Comparison of ENCODE assay signal across 22 mouse cellular contexts in the genomic region with DNA sequence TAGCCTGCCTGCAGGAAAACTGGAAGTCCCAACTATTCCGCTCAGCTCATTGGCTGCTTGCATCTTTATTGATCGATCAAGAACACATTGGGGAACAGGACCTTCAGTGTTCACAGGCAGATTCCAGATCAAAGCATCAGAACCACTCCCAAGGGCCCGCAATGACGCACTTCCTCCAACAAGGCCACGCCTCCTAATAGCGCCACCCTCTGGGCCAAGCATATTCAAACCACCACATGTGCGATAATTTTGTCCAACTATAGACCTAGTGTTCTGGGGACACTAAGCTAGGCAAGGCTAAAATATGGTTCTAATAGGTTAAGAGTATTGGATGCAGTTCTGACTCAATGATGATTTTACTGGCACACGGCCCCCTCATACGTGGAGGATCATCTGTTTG. TPM values are rescaled to one million over a fixed set of nuclear protein-coding genes. Genes with fewer than 3 reads are reported as not detected.
DNase-seq lines count a peak whose midpoint lies in the region; ATAC-seq and TF ChIP-seq lines count a peak whose summit lies in the region.
"Had no signal": no experiment of that assay in that cellular context is flagged by ENCODE, and none has a peak within 500 bp of the region (broad histone marks: within the 10 kb centered on the region; RNA-seq: fewer than 3 reads in every experiment).

No protein-coding gene starts in this region.

- intact Hi-C loops in heart, adult 2 months (cut with DNase I): no loop called here

- TF ChIP-seq POLR2A in heart, adult 2 months (IDR thresholded peaks at IDR 0.05; ENCODE audit: insufficient read depth, low read depth, low read length): no peak

- H3K79me2 ChIP-seq in heart, adult 2 months (replicated peaks; ENCODE audit: control insufficient read depth, insufficient read depth, low read length): no peaks in the 10 kb centered on the region

- WGBS in heart, adult 2 months: 87% methylated on average over 9 of the region's 9 CpGs
- WGBS in midbrain, postnatal 0 days: 95% methylated on average over 9 of the region's 9 CpGs

- peak; percentile 72 for DNase-seq in heart, adult 11 months
- DNase-seq in heart, adult 2 months: no peak
- peak; percentile 50 for DNase-seq in ES-CJ7 (ENCODE audit: low read depth, low spot score)
- peak; percentile 66 for DNase-seq in ZHBTc4 (ENCODE audit: low read depth, low spot score)
- DNase-seq in midbrain, postnatal 0 days (ENCODE audit: low spot score): no peak
- no peak for DNase-seq in testis, postnatal 14 days (ENCODE audit: low spot score)
- DNase-seq: adrenal gland, adult 8-10 months; adrenal gland, postnatal 14 days; adrenal gland, postnatal 36 days; B cell, adult 2 months; cerebellum, adult 11-12 months; cerebellum, adult 2 months; cerebellum, adult 9-10 months; cerebellum, postnatal 10 days; cerebellum, postnatal 25 days; forebrain, postnatal 0 days had no signal

- peaks cover 3% of the 10 kb centered on the region for H3K36me3 ChIP-seq in heart, adult 2 months (ENCODE audit: control insufficient read depth, insufficient read depth, low read length)
- no peaks in the 10 kb centered on the region for H3K36me3 ChIP-seq in midbrain, postnatal 0 days (ENCODE audit: insufficient read depth, low read length)
- H3K36me3 ChIP-seq: embryonic facial prominence, embryonic 10.5 days; embryonic facial prominence, embryonic 12.5 days; forebrain, embryonic 15.5 days had no signal

- no peak overlapping the region for H3K4me2 ChIP-seq in midbrain, postnatal 0 days (ENCODE audit: low read depth, low read length, poor library complexity, severe bottlenecking)
- H3K4me2 ChIP-seq: embryonic facial prominence, embryonic 12.5 days; forebrain, embryonic 13.5 days; forebrain, embryonic 15.5 days had no signal

- no peaks in the 10 kb centered on the region for H3K9me3 ChIP-seq in midbrain, postnatal 0 days (ENCODE audit: low read length)
- H3K9me3 ChIP-seq: embryonic facial prominence, embryonic 10.5 days; embryonic facial prominence, embryonic 12.5 days; forebrain, embryonic 13.5 days; forebrain, embryonic 15.5 days had no signal

- no peak for TF ChIP-seq CTCF in heart, adult 2 months (IDR thresholded peaks at IDR 0.05)
- no peak for TF ChIP-seq CTCF in midbrain, postnatal 0 days (IDR thresholded peaks at IDR 0.05)

- H3K9ac ChIP-seq in heart, adult 2 months (ENCODE audit: low read depth, low read length): no peak overlapping the region
- no peak overlapping the region for H3K9ac ChIP-seq in midbrain, postnatal 0 days (replicated peaks; ENCODE audit: low read length, poor library complexity, severe bottlenecking)
- H3K9ac ChIP-seq: embryonic facial prominence, embryonic 12.5 days; forebrain, embryonic 13.5 days; forebrain, embryonic 15.5 days; forebrain, postnatal 0 days had no signal

- no peaks in the 10 kb centered on the region for H3K27me3 ChIP-seq in heart, adult 2 months (ENCODE audit: control insufficient read depth, insufficient read depth, low read length)
- no peaks in the 10 kb centered on the region for H3K27me3 ChIP-seq in midbrain, postnatal 0 days (ENCODE audit: insufficient read depth, low read length)
- H3K27me3 ChIP-seq: CH12.LX; embryonic facial prominence, embryonic 12.5 days; forebrain, embryonic 13.5 days; forebrain, embryonic 15.5 days had no signal

- no peak overlapping the region for H3K4me3 ChIP-seq in heart, adult 2 months
- no peak overlapping the region for H3K4me3 ChIP-seq in midbrain, postnatal 0 days (ENCODE audit: low read depth, low read length)
- H3K4me3 ChIP-seq: embryonic facial prominence, embryonic 10.5 days; embryonic facial prominence, embryonic 12.5 days; forebrain, embryonic 13.5 days; forebrain, embryonic 15.5 days had no signal

- H3K4me1 ChIP-seq in heart, adult 2 months (ENCODE audit: control insufficient read depth, insufficient read depth, low read length): peaks cover 15% of the 10 kb centered on the region
- no peaks in the 10 kb centered on the region for H3K4me1 ChIP-seq in midbrain, postnatal 0 days (ENCODE audit: insufficient read depth, low read length)
- H3K4me1 ChIP-seq: forebrain, embryonic 15.5 days had no signal

- TF ChIP-seq EP300 in heart, adult 2 months (IDR thresholded peaks at IDR 0.05; ENCODE audit: insufficient read depth, low read depth, low read length): no peak

- no peak overlapping the region for H3K27ac ChIP-seq in heart, adult 2 months
- H3K27ac ChIP-seq in midbrain, postnatal 0 days (ENCODE audit: low read depth, low read length): no peak overlapping the region
- H3K27ac ChIP-seq: embryonic facial prominence, embryonic 10.5 days; embryonic facial prominence, embryonic 12.5 days; forebrain, embryonic 13.5 days; forebrain, embryonic 15.5 days had no signal

- ATAC-seq in midbrain, postnatal 0 days (ENCODE audit: low FRiP score): no peak
- ATAC-seq: CD4-positive, CD25-positive, alpha-beta regulatory T cell, adult 4 months; forebrain, embryonic 13.5 days; forebrain, embryonic 15.5 days; forebrain, postnatal 0 days had no signal

RNA-seq across cellular contexts. Expression of a gene that starts 15.7 kb away (rescaled TPM):
- 10 to 100 TPM; 45.3 to 65.8 TPM for total RNA-seq in heart, adult 2 months (2021)
- 31.8 and 58.9 TPM in 2 replicates for polyA plus RNA-seq in heart, adult 2 months (2012; rRNA removed)
- 38.9 and 41.5 TPM in 2 replicates for total RNA-seq in midbrain, postnatal 0 days (2014; rRNA removed)
- polyA plus RNA-seq in midbrain, postnatal 0 days (2015; fragmentation: Nextera tagmentation; extraction: Ambion mirVana): 14.5 and 16.0 TPM in 2 replicates

Comparison
In these comparisons a context has a peak if more than half of its experiments do, and no peak if none do; other contexts are left out.
1. DNase-seq: peak in heart, adult 11 months (single experiment), ES-CJ7 (single experiment) and ZHBTc4 (single experiment); none in heart, adult 2 months (0 of 2), midbrain, postnatal 0 days (single experiment) and testis, postnatal 14 days (single experiment).